Mouse (Mus musculus) MEL (cell line): ENCODE data around the gene Mlx. TPM values are rescaled to one million over a fixed set of nuclear protein-coding genes. Genes with fewer than 3 reads are reported as not detected.

Experiments used
- DNase-seq: peaks from one replicate; pipeline ENCODE4 v3.0.0; 2011; ENCODE audit warnings: low read depth, low spot score
- H3K27ac ChIP-seq: 2 replicates; pipeline ENCODE4 v1.5.1; 2012; ENCODE audit warnings: low read depth, mild to moderate bottlenecking, control low read depth, low read length, moderate library complexity; ENCODE audit not compliant: control insufficient read depth
- H3K27me3 ChIP-seq, 2 experiments: fragments of 150-350 bp in 1 of 2; sonication (generic) in 1 of 2; 2 replicates each; pipeline ENCODE4 v1.6.1; 2012; ENCODE audit warnings: low read length in 2 of 2, mild to moderate bottlenecking in 2 of 2, improper control_type of control experiment in 1 of 2, moderate library complexity in 1 of 2; ENCODE audit not compliant: insufficient read depth in 2 of 2, control insufficient read depth in 1 of 2
- H3K36me3 ChIP-seq, 2 experiments: 2 replicates each; pipeline ENCODE4 v1.6.1; 2012 to 2014; ENCODE audit warnings: low read length in 2 of 2, improper control_type of control experiment in 1 of 2, inconsistent platforms in 1 of 2, mild to moderate bottlenecking in 1 of 2; ENCODE audit not compliant: insufficient read depth in 2 of 2, control insufficient read depth in 1 of 2
- H3K4me1 ChIP-seq, 2 experiments: fragments of 150-350 bp in 1 of 2; sonication (generic) in 1 of 2; 2 replicates each; pipeline ENCODE4 v1.6.1; 2012; ENCODE audit warnings: low read length in 2 of 2, improper control_type of control experiment in 1 of 2, mild to moderate bottlenecking in 1 of 2; ENCODE audit not compliant: insufficient read depth in 2 of 2, control insufficient read depth in 1 of 2
- H3K4me3 ChIP-seq, 2 experiments: fragments of 150-350 bp in 1 of 2; sonication (generic) in 1 of 2; 2 replicates each; pipeline ENCODE4 v1.5.1; 2012; ENCODE audit warnings: low read depth in 2 of 2, low read length in 2 of 2, mild to moderate bottlenecking in 2 of 2, moderate library complexity in 2 of 2, control low read depth in 1 of 2, improper control_type of control experiment in 1 of 2; ENCODE audit not compliant: control insufficient read depth in 1 of 2, insufficient read depth in 1 of 2
- H3K79me2 ChIP-seq: 2 replicates; pipeline ENCODE4 v1.6.1; 2012; ENCODE audit warnings: mild to moderate bottlenecking, low read length, moderate library complexity; ENCODE audit not compliant: control insufficient read depth, poor library complexity, insufficient read depth
- H3K9ac ChIP-seq: 2 replicates; pipeline ENCODE4 v1.6.1; 2012; ENCODE audit warnings: low read depth, mild to moderate bottlenecking, control low read depth, low read length, moderate library complexity; ENCODE audit not compliant: control insufficient read depth, poor library complexity, severe bottlenecking
- H3K9me3 ChIP-seq: fragments of 150-350 bp; sonication (generic); replicated peaks from 2 replicates; pipeline ENCODE4 v1.6.1; 2012; ENCODE audit warnings: mild to moderate bottlenecking, low read length, improper control_type of control experiment, moderate library complexity; ENCODE audit not compliant: insufficient read depth
- CTCF ChIP-seq, 3 experiments: IDR thresholded peaks in 2 of 3; conservative IDR thresholded peaks in 1 of 3; 2 replicates each; pipeline ENCODE4 v1.5.1; 2011 to 2012; ENCODE audit warnings: low read length in 3 of 3, low read depth in 2 of 3, mild to moderate bottlenecking in 2 of 3, improper control_type of control experiment in 1 of 3, inconsistent platforms in 1 of 3, mixed read lengths in 1 of 3, moderate library complexity in 1 of 3; ENCODE audit not compliant: control insufficient read depth in 1 of 3, insufficient read depth in 1 of 3, poor library complexity in 1 of 3, severe bottlenecking in 1 of 3
- E2F4 ChIP-seq: IDR thresholded peaks from 2 replicates; pipeline ENCODE4 v1.6.1; 2011; ENCODE audit warnings: low read depth, low read length, improper control_type of control experiment, borderline replicate concordance
- EP300 ChIP-seq, 2 experiments: IDR thresholded peaks; 2 replicates each; pipeline ENCODE4 v1.6.1; 2011; ENCODE audit warnings: improper control_type of control experiment in 2 of 2, low read length in 2 of 2, low read depth in 1 of 2, mild to moderate bottlenecking in 1 of 2
- GATA1 ChIP-seq: IDR thresholded peaks from 2 replicates; pipeline ENCODE4 v1.6.1; 2011; ENCODE audit warnings: low read depth, low read length, improper control_type of control experiment
- HCFC1 ChIP-seq: IDR thresholded peaks from 2 replicates; pipeline ENCODE4 v1.6.1; 2012; ENCODE audit warnings: low read depth, mild to moderate bottlenecking, inconsistent platforms, low read length, improper control_type of control experiment, moderate library complexity
- JUND ChIP-seq: IDR thresholded peaks from 2 replicates; pipeline ENCODE4 v1.6.1; 2011; ENCODE audit warnings: low read depth, mild to moderate bottlenecking, improper control_type of control experiment, low read length
- KAT2A ChIP-seq: conservative IDR thresholded peaks from 2 replicates; pipeline ENCODE4 v1.6.1; 2012; ENCODE audit warnings: low read depth, low read length, improper control_type of control experiment, inconsistent platforms
- MAFK ChIP-seq: IDR thresholded peaks from 2 replicates; pipeline ENCODE4 v1.6.1; 2011; ENCODE audit warnings: low read depth, mild to moderate bottlenecking, low read length, improper control_type of control experiment, borderline replicate concordance
- MAX ChIP-seq: IDR thresholded peaks from 2 replicates; pipeline ENCODE4 v1.6.1; 2011; ENCODE audit warnings: low read length, improper control_type of control experiment
- MEF2A ChIP-seq: IDR thresholded peaks from 2 replicates; pipeline ENCODE4 v1.6.1; 2014; ENCODE audit warnings: low read depth, mild to moderate bottlenecking, inconsistent platforms, low read length, improper control_type of control experiment; ENCODE audit not compliant: poor library complexity, insufficient replicate concordance, severe bottlenecking; ENCODE audit errors: extremely low read depth
- MYB ChIP-seq: IDR thresholded peaks from 2 replicates; pipeline ENCODE4 v1.6.1; 2011; ENCODE audit warnings: mild to moderate bottlenecking, low read depth, low read length, improper control_type of control experiment
- MYC ChIP-seq: IDR thresholded peaks from 2 replicates; pipeline ENCODE4 v1.6.1; 2011; ENCODE audit warnings: low read depth, mild to moderate bottlenecking, low read length, improper control_type of control experiment, moderate library complexity
- NELFE ChIP-seq: IDR thresholded peaks from 2 replicates; pipeline ENCODE4 v1.6.1; 2011; ENCODE audit warnings: low read depth, low read length, improper control_type of control experiment
- NRF1 ChIP-seq: IDR thresholded peaks from 2 replicates; pipeline ENCODE4 v1.6.1; 2014; ENCODE audit warnings: low read depth, mild to moderate bottlenecking, inconsistent platforms, low read length, improper control_type of control experiment, moderate library complexity; ENCODE audit not compliant: poor library complexity, insufficient read depth, severe bottlenecking
- POLR2AphosphoS2 ChIP-seq: IDR thresholded peaks from 2 replicates; pipeline ENCODE4 v1.6.1; 2011; ENCODE audit warnings: low read length, improper control_type of control experiment
- RCOR1 ChIP-seq: IDR thresholded peaks from 2 replicates; pipeline ENCODE4 v1.6.1; 2012; ENCODE audit warnings: low read depth, mild to moderate bottlenecking, inconsistent platforms, low read length, improper control_type of control experiment
- TAL1 ChIP-seq: IDR thresholded peaks from 2 replicates; pipeline ENCODE4 v1.6.1; 2012; ENCODE audit warnings: mild to moderate bottlenecking, inconsistent platforms, low read length, moderate library complexity, mixed read lengths
- TBP ChIP-seq: IDR thresholded peaks from 2 replicates; pipeline ENCODE4 v1.8.0; 2011; ENCODE audit warnings: low read depth, low read length, improper control_type of control experiment
- TCF12 ChIP-seq: IDR thresholded peaks from 2 replicates; pipeline ENCODE4 v1.6.1; 2014; ENCODE audit warnings: low read depth, mild to moderate bottlenecking, inconsistent platforms, low read length, improper control_type of control experiment, moderate library complexity
- ZKSCAN1 ChIP-seq: IDR thresholded peaks from 2 replicates; pipeline ENCODE4 v1.6.1; 2012; ENCODE audit warnings: low read depth, mild to moderate bottlenecking, inconsistent platforms, low read length, improper control_type of control experiment, moderate library complexity
- ZNF384 ChIP-seq: IDR thresholded peaks from 2 replicates; pipeline ENCODE4 v1.6.1; 2012; ENCODE audit warnings: low read depth, mild to moderate bottlenecking, inconsistent platforms, low read length, improper control_type of control experiment
- polyA plus RNA-seq, 2 experiments: library from polyadenylated mRNA; stranded (reverse) in 1 of 2; unstranded in 1 of 2; fragments of >175 nt in 1 of 2; fragments of >200 nt in 1 of 2; gene quantifications; 2 replicates each; pipeline versions ENCODE4 v1.2.1 to v1.2.4; 2012; ENCODE audit warnings: low replicate concordance in 2 of 2, low read depth in 1 of 2; ENCODE audit not compliant: insufficient read length in 2 of 2, insufficient read depth in 1 of 2, missing spikeins in 1 of 2
- total RNA-seq: library from RNA; depleted of rRNA; stranded (reverse); fragments of 300-350 nt; gene quantifications from 2 replicates; pipeline ENCODE4 v1.2.3, GENCODE M21; 2012

The Mlx gene
- total and polyA plus RNA-seq, 3 experiments = 57.5 to 75.9 TPM; not detected in 1

GRCm38 (mm10) chr11:101045826-101046225 is 41.3 kb upstream of the Mlx start:
- Histone ChIP-seq H3K9ac (no peak overlapping the region), H3K36me3 (no peaks in the 10 kb centered on the region; a peak in 2 of 4 replicates), H3K4me1 (no peaks in the 10 kb centered on the region), H3K27ac (no peak overlapping the region), H3K79me2 (no peaks in the 10 kb centered on the region), H3K27me3 (no peaks in the 10 kb centered on the region), H3K4me3 (no peak overlapping the region), H3K9me3 (no peaks in the 10 kb centered on the region)
- no peak for TF ChIP-seq GATA1
- TF ChIP-seq TBP = no peak
- TF ChIP-seq RCOR1 = no peak
- no peak for TF ChIP-seq MEF2A
- TF ChIP-seq MYC = no peak
- DNase-seq = no peak

DNA sequence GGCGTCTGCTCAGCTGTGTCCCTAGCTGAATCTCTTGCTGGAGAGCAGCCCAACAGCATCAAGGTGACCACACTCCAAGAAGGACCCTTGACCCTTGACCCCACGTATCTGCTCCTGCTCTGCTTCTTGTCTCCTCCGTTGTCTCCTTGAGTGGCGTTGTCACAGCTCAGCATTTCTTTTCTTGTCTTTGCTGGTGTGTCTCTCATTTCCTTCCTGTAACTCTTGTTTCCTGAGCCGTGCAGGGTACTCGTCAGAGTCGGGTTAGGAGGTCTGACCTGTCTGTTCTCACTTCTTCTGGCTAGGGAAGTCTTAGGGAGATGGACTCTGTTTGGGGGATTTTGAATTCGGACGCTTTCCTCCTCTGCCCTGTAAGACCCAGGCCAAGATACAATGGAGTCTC is 40.6 kb upstream of the Mlx start:
- no peak overlapping the region for H3K27ac ChIP-seq
- H3K79me2 ChIP-seq = no peaks in the 10 kb centered on the region
- no peaks in the 10 kb centered on the region for H3K9me3 ChIP-seq
- H3K27me3 ChIP-seq = no peaks in the 10 kb centered on the region
- H3K9ac ChIP-seq = no peak overlapping the region
- no peaks in the 10 kb centered on the region; a peak in 2 of 4 replicates for H3K36me3 ChIP-seq
- no peaks in the 10 kb centered on the region for H3K4me1 ChIP-seq
- no peak overlapping the region for H3K4me3 ChIP-seq
- no peak for DNase-seq
- TF ChIP-seq KAT2A (no peak), GATA1 (no peak), TBP (no peak), NRF1 (no peak), POLR2AphosphoS2 (no peak), MAX (no peak), ZNF384 (no peak), HCFC1 (no peak), MEF2A (no peak), MAFK (no peak), EP300 (IDR thresholded peaks at IDR 0.05; ENCODE audit: low read depth in 1 of 2, low read length in 2 of 2) (no peak), TCF12 (no peak), NELFE (no peak), JUND (no peak), TAL1 (no peak), MYB (no peak), E2F4 (no peak), ZKSCAN1 (no peak), CTCF (IDR thresholded peaks at IDR 0.05 in 2 of 3, conservative IDR thresholded peaks at IDR 0.05 in 1 of 3; ENCODE audit: control insufficient read depth in 1 of 3, insufficient read depth in 1 of 3, low read depth in 2 of 3, low read length in 3 of 3, poor library complexity in 1 of 3, severe bottlenecking in 1 of 3) (no peak)
